Mouse (Mus musculus) frontal cortex, postnatal 10 days (tissue): ENCODE data around the gene Tpcn1.

ENCODE experiments used
- DNase-seq, 2 experiments: peaks; one replicate each; pipeline ENCODE4 v3.0.0; 2022; ENCODE audit warnings: low spot score in 2 of 2, mixed read lengths in 1 of 2

Tpcn1 gene

GRCm38 (mm10) chr5:120609246-120609775 is 20.8 kb upstream of the Tpcn1 start:
- DNase-seq: no peak

DNA sequence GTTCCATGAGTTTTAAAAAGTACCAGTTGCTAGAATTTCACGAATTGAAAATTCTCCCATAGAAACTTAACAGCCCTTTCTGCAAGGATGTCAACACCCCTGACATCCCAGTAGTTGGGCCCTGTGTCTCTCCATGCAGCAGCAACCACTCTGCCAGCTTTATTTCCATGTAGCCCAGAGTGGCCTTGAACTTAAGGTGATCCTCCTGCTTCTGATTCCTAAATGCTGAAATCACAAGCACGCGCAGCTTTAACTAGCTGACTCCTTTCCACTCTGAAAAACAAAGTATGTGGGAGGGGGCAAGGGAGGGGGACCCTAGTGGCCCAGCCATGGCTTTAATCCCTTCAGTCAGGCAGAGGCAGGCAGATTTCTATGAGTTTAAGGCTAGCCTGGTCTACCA is 18.9 kb upstream of the Tpcn1 start:
- DNase-seq: no peak

- DNase-seq: no peak
Observed at GRCm38 (mm10) chr5:120606590-120607200, 18.2 kb upstream of the Tpcn1 start.

GRCm38 (mm10) chr5:120605688-120606087 is 17.2 kb upstream of the Tpcn1 start:
- peak in 1 of 2 experiments; percentile 85 for DNase-seq

DNA sequence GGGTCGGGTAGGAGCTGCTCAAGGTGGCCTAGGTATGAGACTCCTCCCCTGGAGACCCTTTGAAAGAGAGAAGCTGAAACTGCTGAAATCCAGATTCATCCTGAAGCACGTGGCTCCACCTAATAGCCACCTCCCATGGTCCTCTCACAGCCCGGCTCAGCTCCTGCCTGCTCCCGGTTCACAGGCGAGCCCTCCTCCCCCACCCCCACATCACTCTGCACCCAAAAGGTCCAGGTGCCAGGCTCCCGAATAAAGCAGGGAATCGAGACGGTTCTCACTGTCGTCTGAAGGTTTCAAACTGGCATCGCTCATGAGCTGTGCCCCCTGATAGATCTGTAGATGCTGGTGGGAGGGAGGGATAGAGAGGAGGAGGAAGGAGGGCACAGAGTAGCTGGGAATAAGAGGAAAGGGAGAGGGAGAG is 16.8 kb upstream of the Tpcn1 start:
- no peak for DNase-seq

DNA sequence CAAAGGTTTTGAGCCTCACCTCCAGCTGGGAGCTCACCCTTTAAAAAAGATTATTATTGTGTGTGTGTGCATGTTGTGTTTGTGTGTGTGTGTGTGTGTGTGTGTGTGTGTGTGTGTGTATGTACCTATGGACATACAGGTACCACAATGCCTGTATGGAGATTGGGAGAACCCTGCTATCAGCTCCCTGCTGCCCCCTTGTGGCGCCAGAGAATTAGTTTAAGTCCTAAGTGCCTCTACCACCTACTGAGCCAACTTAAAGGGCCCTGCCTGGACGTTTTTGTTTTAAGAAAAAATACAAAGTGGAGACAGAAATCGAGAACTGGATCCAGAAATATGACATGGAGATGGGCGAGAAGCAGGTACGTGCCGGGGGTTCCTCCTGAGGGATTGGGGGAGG is 16.4 kb upstream of the Tpcn1 start:
- DNase-seq: peak in 1 of 2 experiments; percentile 77

- no peak for DNase-seq
Observed at GRCm38 (mm10) chr5:120603515-120603914, 15.0 kb upstream of the Tpcn1 start.

DNA sequence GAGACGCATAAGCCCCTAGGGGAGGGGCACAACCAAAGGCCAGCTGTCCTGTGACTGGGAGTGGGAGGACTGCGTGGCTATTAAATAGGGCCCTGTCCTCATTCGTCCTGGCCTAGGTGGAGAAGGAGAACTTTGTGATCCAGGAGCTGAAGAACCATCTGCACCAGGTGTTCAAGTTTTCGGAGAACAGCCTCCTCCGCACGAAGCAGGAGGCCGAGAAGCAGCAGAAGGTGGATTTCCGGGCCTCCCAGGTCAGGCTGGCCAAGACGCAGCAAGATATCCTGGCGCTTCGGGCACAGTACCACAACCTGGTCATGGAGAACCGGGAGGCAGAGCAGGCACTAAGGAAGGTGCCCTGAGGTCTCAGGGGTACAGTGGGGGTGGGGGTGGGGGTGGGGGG is 13.7 kb upstream of the Tpcn1 start:
- no peak for DNase-seq

GRCm38 (mm10) chr5:120600946-120601668 is 12.6 kb upstream of the Tpcn1 start:
- no peak for DNase-seq

GRCm38 (mm10) chr5:120599625-120600024 is 11.2 kb upstream of the Tpcn1 start:
- no peak for DNase-seq

GRCm38 (mm10) chr5:120594485-120594884 is 6.0 kb upstream of the Tpcn1 start:
- DNase-seq: no peak

- no peak for DNase-seq
Observed at GRCm38 (mm10) chr5:120592141-120592540, 3.7 kb upstream of the Tpcn1 start.

DNA sequence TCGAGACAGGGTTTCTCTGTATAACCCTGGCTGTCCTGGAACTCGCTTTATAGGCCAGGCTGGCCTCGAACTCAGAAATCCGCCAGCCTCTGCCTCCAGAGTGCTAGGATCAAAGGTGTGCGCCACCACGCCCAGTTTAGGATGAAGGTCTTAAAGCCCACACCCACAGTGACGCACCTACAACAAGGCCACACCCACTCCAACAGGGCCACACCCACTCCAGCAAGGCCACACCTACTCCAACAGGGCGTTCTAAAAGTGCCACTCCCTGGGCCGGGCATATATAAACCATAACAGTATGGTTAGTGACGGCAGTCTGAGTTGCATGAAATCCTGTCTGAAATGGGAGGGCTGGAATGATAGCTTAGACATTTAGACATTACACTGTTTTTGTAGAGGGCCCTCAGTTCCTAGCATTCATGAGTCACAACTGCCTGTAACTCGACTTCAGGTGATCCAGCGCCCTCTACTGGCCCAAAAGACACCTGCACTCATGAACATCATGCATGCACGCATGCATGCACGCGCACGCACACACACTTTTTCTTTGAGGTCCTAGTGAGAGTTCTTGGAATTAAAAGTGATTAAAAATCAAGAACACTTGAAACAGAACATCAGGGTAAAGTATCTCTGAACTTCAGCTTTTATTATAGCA is 2.0 kb upstream of the Tpcn1 start:
- no peak for DNase-seq

DNA sequence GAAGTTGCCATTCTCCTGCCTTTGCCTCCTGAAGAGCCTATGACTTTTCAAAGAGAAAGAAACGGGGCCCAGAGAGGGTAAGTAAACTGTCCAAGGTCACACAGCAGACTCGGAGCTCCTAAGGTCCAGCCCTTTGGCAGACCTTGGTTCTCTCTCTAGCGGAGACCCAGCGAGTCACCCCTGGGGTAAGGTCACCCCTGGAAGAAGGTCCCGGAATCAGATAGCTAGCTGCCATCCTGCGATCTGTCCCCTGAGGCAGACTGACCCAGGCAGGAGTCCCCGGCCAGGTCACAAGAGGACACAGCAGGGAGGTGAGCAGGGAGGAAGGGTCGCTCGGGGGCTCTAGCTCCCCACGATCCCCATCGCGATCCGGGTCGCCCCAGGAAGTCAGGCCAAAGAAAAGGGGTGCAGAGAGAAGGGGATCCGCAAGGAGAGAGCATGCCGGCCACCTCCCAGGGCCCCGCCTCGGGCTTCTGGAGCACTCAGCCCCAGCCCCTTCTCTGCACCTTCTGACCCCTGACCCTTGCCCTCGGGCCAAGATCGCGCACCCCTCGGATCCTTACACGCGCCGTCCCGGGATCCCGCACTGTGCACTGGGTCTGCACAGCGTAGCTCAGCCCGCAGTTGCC is 419 bp downstream of the Tpcn1 start:
- peak in 1 of 2 experiments; percentile 43 for DNase-seq

- DNase-seq: no peak
Observed at GRCm38 (mm10) chr5:120587616-120587926, 902 bp downstream of the Tpcn1 start.

GRCm38 (mm10) chr5:120586741-120587615 is 1.5 kb downstream of the Tpcn1 start:
- DNase-seq: peak in 1 of 2 experiments; percentile 46

GRCm38 (mm10) chr5:120584968-120585367 is 3.5 kb downstream of the Tpcn1 start:
- DNase-seq: no peak

DNA sequence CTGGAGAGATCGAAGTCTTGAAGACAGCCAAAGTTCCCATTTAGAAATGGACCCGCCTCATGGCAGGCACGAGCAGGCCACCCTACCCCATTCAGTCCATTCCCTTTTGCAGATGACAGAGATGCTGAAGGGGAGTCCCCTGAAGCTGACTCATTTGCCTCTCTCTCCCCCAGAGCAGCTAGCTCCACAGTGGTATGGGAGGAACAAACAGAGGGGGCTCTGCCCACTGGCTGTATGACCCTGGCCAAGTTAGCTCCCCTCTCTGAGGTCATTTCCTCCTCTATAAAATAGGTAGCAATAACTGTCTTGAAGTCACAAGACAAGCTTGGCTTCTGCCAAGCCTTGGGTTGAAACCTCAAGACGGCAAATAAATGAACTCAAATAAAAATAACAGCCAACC is 5.0 kb downstream of the Tpcn1 start:
- DNase-seq: no peak

- DNase-seq: no peak
Observed at GRCm38 (mm10) chr5:120582002-120582401, 6.5 kb downstream of the Tpcn1 start.

DNA sequence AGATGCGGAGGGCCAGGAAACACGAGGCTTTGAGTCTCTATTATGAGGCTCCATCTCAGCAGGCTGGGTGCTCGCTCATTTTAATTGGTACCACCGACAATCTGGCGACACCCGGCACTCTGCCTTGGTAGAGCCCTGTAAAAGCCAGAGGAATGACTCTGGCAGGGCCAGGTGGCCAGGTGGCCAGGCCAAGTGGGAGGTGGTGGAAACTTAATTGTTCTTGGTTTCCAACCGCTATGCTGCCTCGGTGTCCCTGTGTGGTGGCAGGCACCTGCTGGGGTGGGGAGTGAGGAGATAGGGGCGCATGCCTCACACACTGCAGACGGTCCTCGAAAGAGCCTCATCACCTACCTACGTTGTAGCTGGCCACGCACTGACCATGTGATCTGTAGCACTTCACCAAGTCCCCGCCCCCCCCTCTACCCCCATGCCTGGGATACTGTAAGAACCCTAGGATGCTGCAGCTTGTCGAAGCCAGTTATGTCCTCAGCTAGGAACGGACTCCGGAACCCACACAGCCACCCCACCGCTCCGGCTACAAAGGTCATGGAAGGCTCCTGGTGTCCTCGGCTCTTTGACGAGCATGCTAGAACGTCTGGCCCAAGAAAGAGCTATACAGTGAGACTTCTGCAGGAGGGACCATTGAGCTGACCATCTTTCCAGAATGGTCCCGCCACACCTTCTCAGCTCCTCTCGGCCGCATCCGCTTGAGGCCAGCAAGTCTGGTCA is 8.4 kb downstream of the Tpcn1 start:
- DNase-seq: no peak
